Mouse (Mus musculus): ENCODE results near the gene Arid1a.

Arid1a gene

GRCm38 (mm10) chr4:133756514-133757268 lies at the start of gene Arid1a:
Gene Arid1a (minus strand): TSS chr4:133756769.
- DNase-seq (ENCODE audit: low spot score), result peak; percentile 88

GRCm38 (mm10) chr4:133804401-133805263 lies 48.1 kb upstream of the Arid1a start:
- no peak for DNase-seq (ENCODE audit: low spot score)

- no peak for DNase-seq (ENCODE audit: low spot score)
Observed at GRCm38 (mm10) chr4:133800589-133800988, 44.0 kb upstream of the Arid1a start.

- no peak for DNase-seq (ENCODE audit: low spot score)
Observed at GRCm38 (mm10) chr4:133793269-133793668, 36.7 kb upstream of the Arid1a start.

- DNase-seq (ENCODE audit: low spot score), result peak; percentile 70
Observed at GRCm38 (mm10) chr4:133774570-133775554, 18.3 kb upstream of the Arid1a start.

DNA sequence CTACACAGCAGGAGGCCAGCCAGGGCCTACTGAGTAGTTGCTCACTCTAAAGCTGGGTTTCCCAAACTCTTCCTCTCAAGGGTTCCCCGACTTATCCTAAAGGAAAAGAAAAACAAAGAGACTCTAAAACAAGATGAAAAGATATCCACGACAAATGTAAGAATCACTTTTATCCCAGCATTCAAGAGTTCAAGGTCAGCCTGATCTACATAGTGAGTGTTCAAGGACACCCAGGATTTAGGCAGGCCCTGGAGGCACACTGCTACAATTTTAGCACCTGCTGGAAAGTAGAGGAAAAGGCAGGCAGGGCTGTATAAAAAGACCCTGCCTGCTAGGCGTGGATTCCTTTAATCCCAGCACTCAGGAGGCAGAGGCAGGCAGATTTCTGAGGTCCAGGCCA lies 12.6 kb upstream of the Arid1a start:
- no peak for DNase-seq (ENCODE audit: low spot score)

- no peak for DNase-seq (ENCODE audit: low spot score)
Observed at GRCm38 (mm10) chr4:133763112-133763511, 6.5 kb upstream of the Arid1a start.

- no peak for DNase-seq (ENCODE audit: low spot score)
Observed at GRCm38 (mm10) chr4:133759659-133760058, 3.1 kb upstream of the Arid1a start.

DNA sequence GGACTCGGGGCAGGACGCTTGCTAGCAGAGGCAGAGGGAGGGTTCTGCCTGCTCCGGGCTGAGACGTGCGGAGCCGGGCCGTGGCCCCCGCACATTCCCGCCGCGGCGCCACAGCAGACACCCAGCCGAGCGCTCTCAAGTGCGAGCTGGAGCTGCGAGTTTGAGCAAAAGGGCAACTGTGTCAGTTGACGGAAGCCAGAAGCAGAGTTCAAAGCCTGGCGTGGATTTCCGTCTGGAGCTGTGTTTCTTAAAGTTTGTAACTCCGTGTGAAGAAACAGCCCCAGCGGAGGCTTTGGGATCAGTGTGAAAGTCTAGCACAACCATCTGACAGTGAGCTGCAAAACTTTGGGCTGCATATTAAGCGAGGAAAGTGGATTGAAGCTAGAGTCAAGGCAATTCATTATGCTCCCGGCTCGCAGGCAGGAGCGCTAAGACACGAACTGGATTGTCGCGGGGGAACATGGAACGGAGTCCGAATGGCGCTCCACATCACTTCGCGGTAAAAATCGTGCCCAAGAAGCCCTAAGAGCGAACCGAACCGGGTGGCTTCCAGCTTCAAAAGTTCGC lies 783 bp upstream of the Arid1a start:
- DNase-seq (ENCODE audit: low spot score), result peak; percentile 75

GRCm38 (mm10) chr4:133755861-133756371 lies 653 bp downstream of the Arid1a start:
- DNase-seq (ENCODE audit: low spot score), result no peak

DNA sequence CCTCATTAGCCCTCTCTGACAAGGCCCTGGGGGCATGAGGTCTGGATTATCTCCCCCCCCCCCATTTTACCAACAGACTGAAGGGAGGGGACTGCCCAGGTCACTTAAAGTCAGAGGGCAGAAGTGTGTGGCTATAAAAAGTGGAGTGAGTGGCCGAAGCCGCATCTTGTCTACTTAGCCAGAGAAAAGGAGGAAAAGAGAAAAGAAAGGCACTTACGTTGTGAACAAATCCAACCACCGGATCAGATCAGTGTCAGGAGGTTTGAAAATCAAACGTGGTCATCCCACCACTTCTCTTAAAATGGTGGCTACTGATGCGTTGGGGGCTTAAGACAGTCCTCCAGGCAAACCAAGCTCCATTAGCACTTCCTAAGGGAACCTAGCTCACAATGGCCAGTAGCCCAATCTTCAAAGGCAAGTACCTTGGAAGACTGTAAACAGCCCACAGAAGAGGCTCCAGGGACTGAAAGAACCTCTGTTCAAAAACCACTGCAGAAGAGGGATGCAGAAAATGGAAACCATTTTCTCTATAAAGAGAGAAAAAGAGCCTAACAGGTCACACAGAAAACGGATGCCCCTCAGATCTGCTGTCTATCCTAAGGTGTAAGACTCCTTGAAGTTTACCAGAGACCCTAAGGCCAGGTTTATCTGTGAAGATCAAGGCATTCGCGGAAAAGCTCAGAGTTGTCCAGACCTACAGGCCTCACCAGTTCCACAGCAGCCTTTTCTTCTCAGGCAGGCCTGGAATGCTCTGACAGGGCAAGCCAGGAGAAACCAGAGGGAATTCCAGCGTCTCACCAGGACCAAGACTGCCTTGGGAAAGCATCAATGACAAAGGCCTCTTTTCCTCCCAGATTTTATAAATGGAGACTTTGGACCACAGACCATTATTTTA lies 1.5 kb downstream of the Arid1a start:
- no peak for DNase-seq (ENCODE audit: low spot score)

DNA sequence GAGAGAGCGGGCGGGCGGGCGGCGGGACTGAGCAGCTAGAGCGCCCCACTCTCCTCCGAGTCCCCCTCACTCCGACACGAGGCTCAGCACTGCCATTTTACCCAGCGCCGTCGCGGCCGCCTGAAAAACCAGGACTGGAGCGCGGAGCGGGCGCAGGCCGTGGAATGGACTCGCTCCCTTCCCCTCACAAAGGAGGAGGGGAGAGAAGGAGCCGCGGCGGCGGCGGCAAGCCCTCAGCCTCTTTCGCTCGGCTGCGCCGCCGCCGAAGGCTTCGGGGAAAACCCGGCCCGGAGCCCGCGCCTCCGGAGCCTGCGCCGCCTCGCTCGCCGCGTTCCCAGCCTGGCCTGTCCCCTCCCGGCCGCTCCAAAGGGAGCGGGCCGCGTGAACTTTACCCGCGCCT lies 2.3 kb downstream of the Arid1a start:
- peak; percentile 96 for DNase-seq (ENCODE audit: low spot score)

DNA sequence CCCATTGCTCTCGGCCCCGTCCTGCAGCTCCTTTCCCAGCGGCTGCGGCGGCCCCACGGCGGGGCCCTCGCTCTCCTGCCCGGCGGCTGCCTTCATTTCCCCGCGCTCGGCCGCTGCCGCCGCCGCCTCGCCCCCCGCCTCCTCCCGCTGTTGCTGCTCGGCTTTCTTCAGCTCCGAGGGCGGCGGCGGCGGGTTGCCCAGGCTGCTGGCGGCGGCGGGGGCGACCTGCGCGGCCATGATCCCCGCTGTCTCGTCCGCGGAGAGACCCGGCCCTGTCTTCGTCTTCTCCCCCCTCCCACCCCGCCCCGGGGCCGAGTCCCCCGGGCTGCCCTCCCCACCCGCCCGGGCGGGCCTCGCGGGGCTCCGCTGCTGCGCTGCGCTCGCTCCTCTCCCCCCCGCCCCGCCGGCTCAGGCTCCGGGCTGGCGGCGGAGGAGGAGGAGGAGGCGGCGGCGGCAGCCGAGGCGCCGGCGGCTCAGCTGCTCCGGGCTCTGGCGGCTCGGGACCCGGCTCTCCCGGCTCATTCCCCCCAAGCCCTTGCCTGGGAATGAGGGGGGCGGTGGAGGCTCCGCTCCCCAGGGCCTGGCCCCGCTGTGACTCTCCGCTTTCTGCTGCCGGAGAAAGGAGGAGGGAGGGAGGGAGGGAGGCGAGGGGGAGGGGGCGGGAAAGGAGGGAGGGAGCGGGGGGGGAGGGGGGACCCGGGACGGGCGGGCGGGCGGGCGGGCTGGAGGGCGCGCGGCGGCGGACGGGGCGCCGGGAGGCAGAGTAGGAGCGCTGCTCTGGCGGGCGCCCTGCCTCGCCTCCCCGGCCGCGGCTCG lies 3.0 kb downstream of the Arid1a start:
- DNase-seq (ENCODE audit: low spot score), result peak; percentile 60

GRCm38 (mm10) chr4:133752449-133753374 lies 3.9 kb downstream of the Arid1a start:
- DNase-seq (ENCODE audit: low spot score), result peak; percentile 37

- peak; percentile 25 for DNase-seq (ENCODE audit: low spot score)
Observed at GRCm38 (mm10) chr4:133751521-133752448, 4.8 kb downstream of the Arid1a start.

DNA sequence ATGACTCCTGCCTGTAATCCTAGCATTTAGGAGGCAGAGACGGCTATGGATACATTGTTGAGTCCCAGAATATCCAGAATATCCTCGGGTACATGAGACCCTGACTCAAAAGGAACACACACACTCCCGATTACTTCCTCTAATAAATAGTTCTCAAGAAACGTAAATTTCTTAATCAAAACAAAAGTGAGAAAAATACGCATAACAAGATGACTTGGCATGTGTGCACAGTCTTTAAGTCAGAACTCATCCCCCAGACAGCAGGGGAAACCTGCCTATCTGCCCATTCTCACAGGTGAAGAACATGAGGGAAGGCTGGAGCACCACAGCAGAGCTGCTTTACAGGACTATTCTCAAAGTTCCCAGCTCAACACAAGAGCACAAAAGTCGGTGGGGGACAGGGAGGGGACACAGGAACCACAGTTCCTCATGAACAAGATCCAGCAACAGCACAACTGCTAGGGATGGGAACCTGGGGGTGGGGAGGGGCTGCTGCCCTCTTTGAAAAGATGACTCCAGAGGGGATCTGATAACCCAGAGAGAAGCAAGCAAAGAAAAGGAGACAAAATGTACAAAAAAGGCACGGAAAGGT lies 6.3 kb downstream of the Arid1a start:
- DNase-seq (ENCODE audit: low spot score), result no peak

DNA sequence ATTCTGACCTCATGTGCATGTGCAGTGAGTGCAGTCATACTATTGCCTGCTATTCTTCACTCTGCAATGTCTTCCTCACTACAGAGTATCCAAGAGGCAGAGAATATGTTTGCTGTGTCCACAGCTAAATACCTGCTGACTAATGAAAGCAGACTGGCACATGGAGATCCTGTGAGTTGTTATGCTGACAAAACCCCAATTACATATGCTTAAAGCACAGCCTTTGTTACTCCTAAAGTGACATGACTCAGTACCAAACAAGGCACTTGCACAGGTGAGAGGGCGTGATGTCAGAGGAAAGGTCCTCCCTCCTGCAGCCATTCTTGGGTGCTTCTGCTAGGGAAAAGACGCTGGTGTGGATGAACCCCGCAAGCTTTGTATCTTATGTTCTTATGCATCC lies 21.3 kb downstream of the Arid1a start:
- DNase-seq (ENCODE audit: low spot score), result no peak

Data from urinary bladder, postnatal 25 days (tissue).